Comparison of ENCODE assay signal across 21 mouse cellular contexts in genomic region chr1:143980811-143981210, GRCm38 (mm10). TPM values are rescaled to one million over a fixed set of nuclear protein-coding genes. Genes with fewer than 3 reads are reported as not detected.
DNase-seq lines count a peak whose midpoint lies in the region; ATAC-seq and TF ChIP-seq lines count a peak whose summit lies in the region.
"Had no signal": no experiment of that assay in that cellular context is flagged by ENCODE, and none has a peak within 500 bp of the region (broad histone marks: within the 10 kb centered on the region; RNA-seq: fewer than 3 reads in every experiment).

No protein-coding gene starts in this region.

- no peak overlapping the region for H3K4me3 ChIP-seq in kidney, adult 2 months (ENCODE audit: insufficient read depth, low read depth, low read length)
- no peak overlapping the region for H3K4me3 ChIP-seq in hindbrain, embryonic 11.5 days (ENCODE audit: low read depth, low read length)
- H3K4me3 ChIP-seq: heart, embryonic 15.5 days; hindbrain, embryonic 10.5 days; limb, embryonic 10.5 days; liver, embryonic 12.5 days; megakaryocyte, embryonic 14.5 days; neural tube, embryonic 13.5 days had no signal

- H3K4me2 ChIP-seq in hindbrain, embryonic 11.5 days (replicated peaks; ENCODE audit: low read depth, low read length), result no peak overlapping the region
- H3K4me2 ChIP-seq: heart, embryonic 15.5 days; liver, embryonic 12.5 days; neural tube, embryonic 13.5 days had no signal

- no peak for TF ChIP-seq POLR2A in kidney, adult 2 months (IDR thresholded peaks at IDR 0.05; ENCODE audit: low read depth, low read length)

- H3K27ac ChIP-seq in kidney, adult 2 months (ENCODE audit: insufficient read depth, low read depth, low read length), result no peak overlapping the region
- H3K27ac ChIP-seq in hindbrain, embryonic 11.5 days (ENCODE audit: low read depth, low read length), result no peak overlapping the region
- H3K27ac ChIP-seq: heart, embryonic 15.5 days; hindbrain, embryonic 10.5 days; limb, embryonic 10.5 days; liver, embryonic 12.5 days; neural tube, embryonic 13.5 days; stomach, postnatal 0 days had no signal

- peak; percentile 73 for DNase-seq in adrenal gland, postnatal 10 days
- no peak for DNase-seq in adrenal gland, adult 2 months
- DNase-seq in cerebellum, postnatal 25 days, result peak; percentile 23 to 59
- DNase-seq in kidney, adult 2 months, result peak; percentile 71
- no peak for DNase-seq in kidney, postnatal 4 days
- no peak for DNase-seq in testis, postnatal 14 days (ENCODE audit: low spot score)
- DNase-seq in hindbrain, embryonic 11.5 days (ENCODE audit: low spot score), result no peak
- DNase-seq: embryo, embryonic 11 days; lung, adult 2 months; midbrain, embryonic 14.5 days; right cerebral cortex, adult 18-20 months had no signal

- H3K36me3 ChIP-seq in kidney, adult 2 months (ENCODE audit: control insufficient read depth, insufficient read depth, low read length), result no peaks in the 10 kb centered on the region
- no peaks in the 10 kb centered on the region for H3K36me3 ChIP-seq in hindbrain, embryonic 11.5 days (ENCODE audit: control insufficient read depth, insufficient read depth, low read length)
- H3K36me3 ChIP-seq: heart, embryonic 15.5 days; hindbrain, embryonic 10.5 days; limb, embryonic 10.5 days; liver, embryonic 12.5 days; neural tube, embryonic 13.5 days had no signal

- ATAC-seq in cerebellum, adult (ENCODE audit: insufficient number of reproducible peaks, low FRiP score, low TSS enrichment), result no peak
- ATAC-seq in hindbrain, embryonic 11.5 days (ENCODE audit: low FRiP score), result no peak
- ATAC-seq: activated CD4-positive, CD25-positive, alpha-beta regulatory T cell, adult 4 months; forebrain, embryonic 16.5 days; liver, embryonic 12.5 days had no signal

- no peaks in the 10 kb centered on the region; the same call in 1 of the 2 replicates for H3K4me1 ChIP-seq in kidney, adult 2 months (ENCODE audit: control insufficient read depth, insufficient read depth, low read length)
- no peaks in the 10 kb centered on the region for H3K4me1 ChIP-seq in hindbrain, embryonic 11.5 days (replicated peaks; ENCODE audit: control insufficient read depth, insufficient read depth, low read length)
- H3K4me1 ChIP-seq: heart, embryonic 15.5 days; liver, embryonic 12.5 days had no signal

- no peak for TF ChIP-seq CTCF in kidney, adult 2 months (conservative IDR thresholded peaks at IDR 0.05; ENCODE audit: insufficient read depth, insufficient read length, low read depth, low read length)

- no peaks in the 10 kb centered on the region for H3K9me3 ChIP-seq in hindbrain, embryonic 11.5 days (ENCODE audit: control insufficient read depth, low read length)
- H3K9me3 ChIP-seq: heart, embryonic 15.5 days; hindbrain, embryonic 10.5 days; limb, embryonic 10.5 days; liver, embryonic 12.5 days; megakaryocyte, embryonic 14.5 days; neural tube, embryonic 13.5 days had no signal

- no peak overlapping the region for H3K9ac ChIP-seq in hindbrain, embryonic 11.5 days (ENCODE audit: low read depth, low read length)
- H3K9ac ChIP-seq: heart, embryonic 15.5 days; liver, embryonic 12.5 days; neural tube, embryonic 13.5 days had no signal

- no peaks in the 10 kb centered on the region for H3K27me3 ChIP-seq in kidney, adult 2 months (replicated peaks; ENCODE audit: control insufficient read depth, insufficient read depth, low read length)
- H3K27me3 ChIP-seq in hindbrain, embryonic 11.5 days (ENCODE audit: control insufficient read depth, insufficient read depth, low read length), result no peaks in the 10 kb centered on the region
- H3K27me3 ChIP-seq: heart, embryonic 15.5 days; liver, embryonic 12.5 days; megakaryocyte, embryonic 14.5 days; neural tube, embryonic 13.5 days had no signal

RNA-seq across cellular contexts. Expression of gene Rgs2, which starts 23.1 kb away (rescaled TPM):
- 100 to 1,000 TPM; 254 to 383 TPM for total RNA-seq in adrenal gland, postnatal 10 days (2021)
- total RNA-seq in adrenal gland, adult 2 months (2021), result 100 to 1,000 TPM; 342 to 413 TPM
- 3.5 and 3.9 TPM in 2 replicates for polyA plus RNA-seq in adrenal gland, adult 2 months (2012; rRNA removed)
- polyA plus RNA-seq in kidney, adult 2 months (2012; rRNA removed), result 3.8 and 5.3 TPM in 2 replicates
- polyA plus RNA-seq in hindbrain, embryonic 11.5 days (2014; fragmentation: Nextera tagmentation; extraction: Ambion mirVana), result 76.8 and 78.2 TPM in 2 replicates

Comparison
In these comparisons a context has a peak if more than half of its experiments do, and no peak if none do; other contexts are left out.
1. DNase-seq: peak in adrenal gland, postnatal 10 days (single experiment), cerebellum, postnatal 25 days (2 of 2) and kidney, adult 2 months (single experiment); none in adrenal gland, adult 2 months (single experiment), kidney, postnatal 4 days (0 of 2), testis, postnatal 14 days (single experiment) and hindbrain, embryonic 11.5 days (single experiment).
2. RNA of gene Rgs2, which starts 23.1 kb away (polyA plus RNA-seq): 76.8 to 78.2 TPM in hindbrain, embryonic 11.5 days; 3.8 to 5.3 TPM in kidney, adult 2 months and 3.5 to 3.9 TPM in adrenal gland, adult 2 months; every median in the first group is over 10 times any median in the second.